Mouse (Mus musculus): Measurements from ENCODE around the gene Fads6.

DNA sequence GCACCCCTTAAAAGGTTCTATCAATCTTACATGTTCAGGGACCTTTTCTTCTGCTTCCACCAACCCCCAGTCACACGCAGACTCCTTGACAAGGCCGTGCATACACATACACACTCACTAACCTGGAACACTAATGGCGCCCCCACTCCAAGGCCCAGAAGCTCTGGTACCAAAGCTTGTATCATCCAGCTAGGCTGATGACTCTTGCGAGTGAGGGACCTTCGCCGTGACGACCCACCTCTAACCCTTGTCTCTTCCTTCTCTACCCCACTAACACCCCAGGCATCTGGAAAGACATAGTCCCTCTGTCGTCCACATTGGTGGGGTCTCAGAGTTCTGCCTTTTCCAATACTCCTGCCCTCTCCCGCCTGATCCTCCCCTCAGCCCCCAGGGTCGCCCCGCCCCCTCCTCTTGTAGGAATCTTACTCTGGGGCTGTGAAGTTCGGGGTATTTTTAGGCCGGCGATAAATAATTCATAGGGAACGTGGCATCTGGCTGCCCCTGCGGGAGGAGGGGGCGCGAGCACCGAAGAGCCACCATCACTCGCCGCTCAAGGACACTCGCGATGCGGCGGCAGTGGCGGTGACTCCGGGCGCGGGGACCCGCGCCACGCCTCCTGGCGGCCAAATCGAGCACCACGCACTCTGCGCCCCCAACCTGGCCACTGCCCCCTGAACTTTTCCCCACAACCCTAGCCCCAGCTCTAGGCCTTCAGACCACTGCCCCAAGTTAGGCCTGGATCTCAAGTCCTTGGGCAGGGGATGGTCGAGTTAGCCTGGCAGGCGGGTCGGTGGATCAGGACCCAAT is 32.4 kb downstream of the Fads6 start:
- TF ChIP-seq POLR2A (IDR thresholded peaks at IDR 0.05; ENCODE audit: borderline replicate concordance, insufficient read depth, low read length): no peak
- peak; percentile 52; the same call in 1 of the 2 replicates for TF ChIP-seq CTCF (IDR thresholded peaks at IDR 0.05; ENCODE audit: borderline replicate concordance, insufficient read depth, low read depth, low read length)
